Mouse (Mus musculus) forebrain, embryonic 16.5 days (tissue): ENCODE measurements around the gene Rfx1. TPM values are rescaled to one million over a fixed set of nuclear protein-coding genes. Genes with fewer than 3 reads are reported as not detected.
A peak's percentile ranks its signal among the peaks of the same experiment; 100 is the strongest.

Source experiments
- ATAC-seq: fragments of 200-750 bp; cut with Nextera tagmentation; 2 replicates; pipeline ENCODE4 v1.8.0; 2017; ENCODE audit warnings: mild to moderate bottlenecking, moderate library complexity
- H3K27ac ChIP-seq: fragments of 300-500 bp; sonication (generic); 2 replicates; pipeline ENCODE4 v1.5.1; 2014; ENCODE audit warnings: low read length, control low read depth
- H3K27me3 ChIP-seq: fragments of 300-500 bp; sonication (generic); replicated peaks from 2 replicates; pipeline ENCODE4 v1.6.1; 2014; ENCODE audit warnings: low read length; ENCODE audit not compliant: control insufficient read depth, insufficient read depth
- H3K36me3 ChIP-seq: fragments of 300-500 bp; sonication (generic); 2 replicates; pipeline ENCODE4 v1.6.1; 2014; ENCODE audit not compliant: control insufficient read depth, insufficient read depth
- H3K4me1 ChIP-seq: fragments of 300-500 bp; sonication (generic); replicated peaks from 2 replicates; pipeline ENCODE4 v1.6.1; 2014; ENCODE audit warnings: low read length; ENCODE audit not compliant: control insufficient read depth, insufficient read depth
- H3K4me2 ChIP-seq: fragments of 300-500 bp; sonication (generic); 2 replicates; pipeline ENCODE4 v1.6.1; 2014; ENCODE audit warnings: mild to moderate bottlenecking, low read length, control low read depth
- H3K4me3 ChIP-seq: fragments of 300-500 bp; sonication (generic); replicated peaks from 2 replicates; pipeline ENCODE4 v1.5.1; 2014; ENCODE audit warnings: mild to moderate bottlenecking, low read length, control low read depth
- H3K9ac ChIP-seq: fragments of 300-500 bp; sonication (generic); replicated peaks from 2 replicates; pipeline ENCODE4 v1.6.1; 2014; ENCODE audit warnings: low read depth, low read length, control low read depth
- H3K9me3 ChIP-seq: fragments of 300-500 bp; sonication (generic); 2 replicates; pipeline ENCODE4 v1.6.1; 2016; ENCODE audit warnings: low read length; ENCODE audit not compliant: control insufficient read depth
- WGBS: fragments of 180-500 bp; shearing (Covaris S2); extraction: QIAGEN DNeasy Blood & Tissue Kit; methylation state at CpG from one replicate; pipeline ENCODE4 v1.1.7; 2014; 5-methylcytosine and 5-hydroxymethylcytosine counted together
- polyA plus RNA-seq: library from polyadenylated mRNA; unstranded; fragments of >200 nt; fragmentation: Nextera tagmentation; extraction: Ambion mirVana; gene quantifications from 2 replicates; pipeline ENCODE4 v1.2.1, GENCODE M21; 2015

Rfx1 gene
- polyA plus RNA-seq, 1 experiment from 2014 or later = 11.3 TPM

DNA sequence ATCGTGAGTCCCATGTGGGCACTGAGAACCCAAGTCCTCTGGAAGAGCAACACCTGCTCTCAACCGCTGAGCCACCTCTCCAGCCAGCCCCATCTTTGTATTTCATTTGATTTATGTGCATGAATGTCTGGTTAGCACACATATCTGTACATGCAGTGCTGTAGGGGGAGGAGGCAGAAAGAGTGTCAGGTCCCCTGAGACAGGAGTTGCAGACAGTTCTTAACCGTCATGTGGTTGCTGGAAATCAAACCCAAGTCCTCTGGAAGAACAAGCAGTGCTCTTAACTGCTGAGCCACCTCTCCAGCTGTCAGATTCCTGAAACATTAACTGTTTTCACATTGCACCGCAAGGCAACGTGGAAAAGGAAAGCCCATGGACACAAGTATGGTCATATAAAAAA, 18.5 kb upstream of the Rfx1 start:
- WGBS = 80% methylated on average over 5 of the region's 5 CpGs
- H3K9me3 ChIP-seq = no peaks in the 10 kb centered on the region
- no peaks in the 10 kb centered on the region for H3K36me3 ChIP-seq
- no peak overlapping the region for H3K4me2 ChIP-seq
- H3K4me1 ChIP-seq = peaks cover 2% of the 10 kb centered on the region; the same call in 1 of the 2 replicates
- no peak overlapping the region for H3K27ac ChIP-seq
- H3K27me3 ChIP-seq = peaks cover 19% of the 10 kb centered on the region
- H3K9ac ChIP-seq = no peak overlapping the region
- ATAC-seq = no peak
- no peak overlapping the region for H3K4me3 ChIP-seq

DNA sequence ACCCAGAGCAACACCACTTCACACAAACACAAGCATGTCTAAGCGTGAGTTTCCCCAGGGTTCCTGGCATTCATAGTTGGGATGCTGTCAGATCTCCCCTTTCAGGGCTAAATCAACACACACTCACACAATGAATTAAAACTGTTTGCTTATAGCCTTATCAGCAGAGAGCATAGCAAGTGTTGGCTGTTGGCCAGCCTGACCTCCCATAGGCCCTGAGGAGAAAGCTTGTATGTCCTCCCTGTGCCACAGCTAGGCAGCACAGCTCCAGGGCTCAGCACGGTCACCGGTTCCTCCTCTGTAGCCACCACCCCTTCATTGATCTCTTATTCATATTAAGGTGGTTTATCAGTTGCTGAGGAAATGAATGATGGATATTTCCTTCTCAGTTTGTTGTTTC, 13.9 kb upstream of the Rfx1 start:
- Histone ChIP-seq H3K9me3 (no peaks in the 10 kb centered on the region), H3K27ac (no peak overlapping the region), H3K9ac (no peak overlapping the region), H3K4me2 (no peak overlapping the region), H3K36me3 (no peaks in the 10 kb centered on the region), H3K4me3 (no peak overlapping the region), H3K27me3 (no peaks in the 10 kb centered on the region), H3K4me1 (no peaks in the 10 kb centered on the region)
- ATAC-seq = no peak
- WGBS = 74% methylated on average over 3 of the region's 3 CpGs

DNA sequence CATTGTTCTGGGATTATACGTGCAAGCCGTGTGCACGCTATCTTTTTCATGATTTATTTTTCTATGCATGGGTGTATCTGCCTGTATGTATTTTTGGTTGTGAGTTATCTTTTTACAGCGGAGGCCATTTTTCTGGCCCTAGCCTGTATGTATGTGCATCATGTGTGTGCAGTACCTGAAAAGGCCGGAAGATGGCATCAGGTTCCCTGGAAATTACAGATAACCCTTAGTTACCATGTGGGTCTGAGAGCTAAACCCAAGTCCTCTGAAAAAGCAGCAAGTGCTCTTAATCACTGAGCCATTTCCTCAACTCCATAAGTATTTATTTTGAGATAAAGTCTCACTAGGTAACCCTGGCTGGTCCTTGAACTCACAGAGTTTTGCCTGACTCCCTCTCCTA, 13.4 kb upstream of the Rfx1 start:
- H3K27ac ChIP-seq = no peak overlapping the region
- H3K4me3 ChIP-seq = no peak overlapping the region
- no peaks in the 10 kb centered on the region for H3K9me3 ChIP-seq
- no peak overlapping the region for H3K4me2 ChIP-seq
- no peaks in the 10 kb centered on the region for H3K36me3 ChIP-seq
- H3K4me1 ChIP-seq = no peaks in the 10 kb centered on the region
- WGBS = 96% methylated on average over 5 of the region's 5 CpGs
- no peaks in the 10 kb centered on the region for H3K27me3 ChIP-seq
- ATAC-seq = no peak
- no peak overlapping the region for H3K9ac ChIP-seq

DNA sequence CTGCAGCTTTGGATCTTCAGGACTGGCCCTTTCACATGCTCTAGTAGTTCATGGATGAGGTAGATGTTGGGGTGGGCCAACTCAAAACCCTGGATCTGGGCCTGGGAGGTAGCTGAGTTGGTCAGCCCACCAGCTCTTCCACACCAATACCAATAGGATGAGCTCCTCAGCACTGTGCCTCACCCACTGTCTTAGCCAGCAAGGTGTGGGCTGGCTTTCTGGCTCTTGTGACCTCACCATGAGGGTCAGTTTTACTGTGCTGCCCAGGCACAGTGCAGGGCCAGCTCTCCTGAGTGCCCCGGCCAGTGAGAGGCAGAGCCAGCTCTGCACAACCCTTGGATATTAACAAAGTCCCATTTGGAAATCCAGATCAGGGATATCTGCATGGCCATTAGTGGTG, 8.8 kb upstream of the Rfx1 start:
- Histone ChIP-seq H3K9ac (no peak overlapping the region), H3K27me3 (no peaks in the 10 kb centered on the region), H3K36me3 (no peaks in the 10 kb centered on the region), H3K4me3 (no peak overlapping the region), H3K9me3 (no peaks in the 10 kb centered on the region), H3K4me2 (no peak overlapping the region), H3K4me1 (no peaks in the 10 kb centered on the region), H3K27ac (no peak overlapping the region)
- no peak for ATAC-seq
- WGBS = 90% methylated on average over 1 of the region's 1 CpGs

DNA sequence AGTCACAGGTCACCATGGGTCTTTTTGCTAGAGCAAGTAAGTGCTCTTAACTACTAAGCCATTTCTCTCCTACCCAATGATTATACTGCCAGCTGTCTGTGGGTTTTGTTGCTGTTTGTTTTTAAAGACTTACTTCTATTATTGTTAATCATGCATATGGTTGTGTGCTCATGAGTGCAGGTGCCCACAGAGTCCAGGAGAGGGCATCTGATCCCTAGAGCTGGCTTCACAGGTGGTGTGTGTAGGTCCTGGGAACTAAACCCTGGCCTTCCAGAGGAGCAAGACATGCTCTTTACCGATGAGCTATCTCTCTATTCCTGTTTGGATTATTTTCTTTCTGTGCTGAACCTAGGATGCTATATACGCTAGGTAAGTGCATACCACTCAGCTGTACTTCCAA, 7.4 kb upstream of the Rfx1 start:
- Histone ChIP-seq H3K36me3 (no peaks in the 10 kb centered on the region), H3K9ac (no peak overlapping the region), H3K4me1 (no peaks in the 10 kb centered on the region), H3K4me2 (no peak overlapping the region), H3K27ac (no peak overlapping the region), H3K9me3 (no peaks in the 10 kb centered on the region), H3K27me3 (no peaks in the 10 kb centered on the region), H3K4me3 (no peak overlapping the region)
- 88% methylated on average over 2 of the region's 2 CpGs for WGBS
- no peak for ATAC-seq

DNA sequence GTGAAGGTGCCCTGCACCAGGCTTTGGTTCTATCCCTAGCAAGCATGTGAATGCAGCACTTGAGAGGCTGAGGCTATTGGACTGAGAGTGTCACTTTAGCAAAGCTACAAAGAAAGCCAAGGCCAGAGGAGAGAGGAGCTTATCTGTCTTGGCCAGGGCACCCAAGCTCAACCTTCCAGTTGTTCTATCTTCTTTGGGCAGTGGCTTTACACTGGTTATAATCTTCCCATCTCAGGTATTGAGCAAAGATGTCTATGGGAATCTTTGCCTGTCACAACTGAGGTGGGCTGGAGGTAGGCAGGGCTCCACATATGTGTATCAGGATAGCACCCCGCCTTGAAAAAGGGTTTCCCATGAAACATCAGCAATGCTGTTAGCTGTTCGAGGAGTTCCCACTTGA, 6.4 kb upstream of the Rfx1 start:
- H3K4me1 ChIP-seq = no peaks in the 10 kb centered on the region
- no peaks in the 10 kb centered on the region for H3K9me3 ChIP-seq
- no peaks in the 10 kb centered on the region for H3K36me3 ChIP-seq
- H3K9ac ChIP-seq = no peak overlapping the region
- H3K4me3 ChIP-seq = no peak overlapping the region
- no peak for ATAC-seq
- H3K27me3 ChIP-seq = no peaks in the 10 kb centered on the region
- no peak overlapping the region for H3K4me2 ChIP-seq
- WGBS = 92% methylated on average over 2 of the region's 2 CpGs
- no peak overlapping the region for H3K27ac ChIP-seq

DNA sequence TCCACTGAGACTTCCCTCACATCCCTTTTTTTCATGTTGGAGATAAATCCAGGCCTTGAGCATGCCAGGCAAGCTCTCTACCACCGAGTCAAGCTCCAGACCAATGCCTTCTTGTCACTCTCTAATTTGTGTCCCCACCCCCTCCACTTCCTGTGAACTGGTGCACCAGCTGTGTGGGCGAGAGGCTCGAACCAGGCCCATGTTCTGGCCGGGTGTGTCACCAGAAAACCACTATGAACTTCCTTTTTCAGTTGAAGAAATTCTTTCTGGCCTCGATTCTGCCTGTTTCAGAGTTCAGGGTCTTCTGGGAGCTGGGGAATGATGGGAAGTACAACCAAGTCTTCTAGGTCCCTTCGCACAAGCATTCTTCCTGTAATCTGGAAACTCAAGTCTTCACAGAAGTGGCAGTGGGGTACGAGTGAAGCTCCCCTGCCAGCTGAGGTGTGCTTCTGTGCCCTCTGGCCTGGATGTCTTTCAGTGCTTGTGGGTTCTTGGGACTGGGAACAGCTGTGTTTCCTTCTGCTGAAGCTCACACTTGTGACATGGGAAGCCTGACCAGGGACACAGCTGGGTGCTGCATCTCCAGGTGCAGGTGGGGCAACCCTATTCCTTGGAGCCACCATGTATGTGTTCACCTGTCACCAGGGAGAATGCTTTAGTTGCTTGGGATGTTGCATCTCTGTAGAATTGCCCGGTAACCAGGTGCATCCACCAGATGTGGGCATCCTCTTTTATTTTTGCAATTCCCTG, 2.6 kb upstream of the Rfx1 start:
- Histone ChIP-seq H3K27me3 (no peaks in the 10 kb centered on the region), H3K9me3 (no peaks in the 10 kb centered on the region), H3K4me3 (no peak overlapping the region), H3K4me2 (no peak overlapping the region), H3K9ac (no peak overlapping the region), H3K36me3 (no peaks in the 10 kb centered on the region), H3K27ac (no peak overlapping the region), H3K4me1 (peaks cover 12% of the 10 kb centered on the region)
- 75% methylated on average over 8 of the region's 8 CpGs for WGBS
- ATAC-seq = no peak

DNA sequence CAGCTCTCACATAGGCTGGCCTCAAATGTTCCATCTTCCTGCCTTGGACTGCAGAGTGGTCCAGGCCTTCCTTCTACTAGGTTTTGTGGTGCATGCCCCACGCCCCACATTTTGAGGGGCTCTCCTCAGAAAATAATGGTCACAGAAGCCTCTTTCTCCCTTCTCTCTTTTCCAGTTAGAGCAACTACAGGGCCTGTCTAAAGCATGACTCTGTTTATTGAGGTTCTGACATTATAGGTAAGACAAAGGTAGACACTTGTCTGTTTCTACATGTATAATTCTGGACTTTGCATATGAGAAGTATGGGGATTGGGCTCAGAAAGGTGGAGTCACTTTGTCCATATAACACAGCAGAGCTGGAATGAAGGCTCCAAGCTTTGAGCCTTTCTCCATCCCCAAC, 1.6 kb upstream of the Rfx1 start, which contains the start of gene Gm10643:
Gm10643 (minus strand) TSS at position 101 of the 400 bp plus-strand sequence.
- Histone ChIP-seq H3K4me3 (peak within 1 kb of the TSS; percentile 91), H3K27ac (peak within 1 kb of the TSS; percentile 69), H3K36me3 (no peaks in the 10 kb centered on the region), H3K9ac (peak within 1 kb of the TSS; percentile 69), H3K4me2 (peak within 1 kb of the TSS; percentile 82), H3K4me1 (peaks cover 17% of the 10 kb centered on the region), H3K27me3 (no peaks in the 10 kb centered on the region), H3K9me3 (no peaks in the 10 kb centered on the region)
- no peak for ATAC-seq
- 96% methylated on average over 1 of the region's 1 CpGs for WGBS

DNA sequence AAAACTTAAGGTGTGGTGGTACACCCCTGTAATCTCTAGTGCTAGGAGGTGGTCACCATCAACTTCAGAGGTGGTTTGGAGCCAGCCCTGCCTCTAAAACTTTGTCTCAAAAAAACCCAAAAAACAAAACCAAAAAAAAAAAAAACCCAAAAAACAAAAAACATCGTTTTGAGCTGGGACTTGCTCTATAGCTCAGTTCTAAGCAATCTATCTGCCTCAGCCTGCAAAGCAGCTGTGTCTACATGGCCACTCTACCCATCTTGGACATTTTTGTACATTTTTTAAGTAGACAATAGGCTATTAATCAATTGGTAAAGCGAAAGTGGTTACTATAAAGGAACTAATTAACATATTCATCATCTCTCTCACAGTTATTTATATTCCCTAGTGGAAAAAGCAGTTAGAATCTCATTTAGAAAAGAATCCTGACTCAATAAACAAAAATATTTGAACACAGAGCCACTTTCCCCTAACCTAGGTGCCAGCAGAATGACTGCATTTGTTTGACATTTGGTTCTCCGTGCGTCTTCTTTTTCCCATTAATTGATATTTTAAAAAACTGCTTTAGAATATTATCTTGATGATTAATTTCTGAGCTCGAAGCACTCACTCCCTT, 1.1 kb upstream of the Rfx1 start:
- WGBS = 24% methylated on average over 5 of the region's 5 CpGs
- Histone ChIP-seq H3K9me3 (no peaks in the 10 kb centered on the region), H3K4me3 (peak overlapping the region; percentile 91), H3K4me1 (peaks cover 22% of the 10 kb centered on the region), H3K27me3 (no peaks in the 10 kb centered on the region), H3K27ac (no peak overlapping the region), H3K9ac (peak overlapping the region; percentile 69), H3K4me2 (peak overlapping the region; percentile 82), H3K36me3 (no peaks in the 10 kb centered on the region)
- ATAC-seq = no peak
